Mouse (Mus musculus): ENCODE data around the gene Ccnq. TPM values are rescaled to one million over a fixed set of nuclear protein-coding genes. Genes with fewer than 3 reads are reported as not detected.

The Ccnq gene
- polyA plus RNA-seq, 1 experiment from 2014 or later, result 20.1 TPM

GRCm38 (mm10) chr11:78780002-78780401 is 28.5 kb upstream of the Ccnq start:
- Histone ChIP-seq H3K36me3 (replicated peaks; ENCODE audit: insufficient read depth, low read length) (no peaks in the 10 kb centered on the region), H3K27ac (ENCODE audit: low read depth) (no peak overlapping the region), H3K4me3 (ENCODE audit: low read depth, low read length) (no peak overlapping the region), H3K27me3 (ENCODE audit: insufficient read depth, low read length) (no peaks in the 10 kb centered on the region), H3K9ac (replicated peaks) (no peak overlapping the region), H3K4me1 (ENCODE audit: insufficient read depth) (no peaks in the 10 kb centered on the region), H3K9me3 (ENCODE audit: low read length) (no peaks in the 10 kb centered on the region), H3K4me2 (ENCODE audit: low read depth, low read length) (no peak overlapping the region)
- ATAC-seq (no peak), DNase-seq (no peak)
- WGBS (ENCODE audit: insufficient replicate concordance), result 80% methylated on average over 3 of the region's 3 CpGs
- TF ChIP-seq CTCF (IDR thresholded peaks at IDR 0.05; ENCODE audit: low read depth) (no peak), EP300 (IDR thresholded peaks at IDR 0.05; ENCODE audit: low read depth) (no peak)

GRCm38 (mm10) chr11:78777851-78778680 is 26.5 kb upstream of the Ccnq start:
- DNase-seq (no peak), ATAC-seq (no peak)
- H3K27me3 ChIP-seq (ENCODE audit: insufficient read depth, low read length), result no peaks in the 10 kb centered on the region
- 65% methylated on average over 10 of the region's 10 CpGs for WGBS (ENCODE audit: insufficient replicate concordance)
- no peaks in the 10 kb centered on the region for H3K36me3 ChIP-seq (replicated peaks; ENCODE audit: insufficient read depth, low read length)
- H3K4me2 ChIP-seq (ENCODE audit: low read depth, low read length), result no peak overlapping the region
- H3K9me3 ChIP-seq (ENCODE audit: low read length), result no peaks in the 10 kb centered on the region
- TF ChIP-seq CTCF (IDR thresholded peaks at IDR 0.05; ENCODE audit: low read depth), result no peak
- TF ChIP-seq EP300 (IDR thresholded peaks at IDR 0.05; ENCODE audit: low read depth), result no peak
- no peak overlapping the region for H3K27ac ChIP-seq (ENCODE audit: low read depth)
- no peak overlapping the region for H3K4me3 ChIP-seq (ENCODE audit: low read depth, low read length)
- no peak overlapping the region for H3K9ac ChIP-seq (replicated peaks)
- no peaks in the 10 kb centered on the region for H3K4me1 ChIP-seq (ENCODE audit: insufficient read depth)

- H3K4me2 ChIP-seq (ENCODE audit: low read depth, low read length), result no peak overlapping the region
- WGBS (ENCODE audit: insufficient replicate concordance), result 25% methylated on average over 11 of the region's 11 CpGs
- no peaks in the 10 kb centered on the region for H3K9me3 ChIP-seq (ENCODE audit: low read length)
- H3K27me3 ChIP-seq (ENCODE audit: insufficient read depth, low read length), result no peaks in the 10 kb centered on the region
- ATAC-seq, result peak; percentile 84
- H3K4me1 ChIP-seq (ENCODE audit: insufficient read depth), result peaks cover 4% of the 10 kb centered on the region; the same call in 1 of the 2 replicates
- no peak overlapping the region for H3K9ac ChIP-seq (replicated peaks)
- TF ChIP-seq EP300 (IDR thresholded peaks at IDR 0.05; ENCODE audit: low read depth) (peak; percentile 84), CTCF (IDR thresholded peaks at IDR 0.05; ENCODE audit: low read depth) (no peak)
- DNase-seq, result peak; percentile 42
- no peaks in the 10 kb centered on the region for H3K36me3 ChIP-seq (replicated peaks; ENCODE audit: insufficient read depth, low read length)
- H3K4me3 ChIP-seq (ENCODE audit: low read depth, low read length), result no peak overlapping the region
- H3K27ac ChIP-seq (ENCODE audit: low read depth), result no peak overlapping the region
These were observed 20.3 kb upstream of the Ccnq start for GRCm38 (mm10) chr11:78771751-78772283.

GRCm38 (mm10) chr11:78770436-78770835 is 18.9 kb upstream of the Ccnq start:
- no peak overlapping the region for H3K4me2 ChIP-seq (ENCODE audit: low read depth, low read length)
- no peak overlapping the region for H3K9ac ChIP-seq (replicated peaks)
- no peaks in the 10 kb centered on the region for H3K9me3 ChIP-seq (ENCODE audit: low read length)
- no peak overlapping the region for H3K27ac ChIP-seq (ENCODE audit: low read depth)
- H3K36me3 ChIP-seq (replicated peaks; ENCODE audit: insufficient read depth, low read length), result no peaks in the 10 kb centered on the region
- H3K4me1 ChIP-seq (ENCODE audit: insufficient read depth), result peaks cover 4% of the 10 kb centered on the region; the same call in 1 of the 2 replicates
- TF ChIP-seq CTCF (IDR thresholded peaks at IDR 0.05; ENCODE audit: low read depth) (no peak), EP300 (IDR thresholded peaks at IDR 0.05; ENCODE audit: low read depth) (no peak)
- no peaks in the 10 kb centered on the region for H3K27me3 ChIP-seq (ENCODE audit: insufficient read depth, low read length)
- WGBS (ENCODE audit: insufficient replicate concordance), result 49% methylated on average over 6 of the region's 6 CpGs
- DNase-seq, result no peak
- ATAC-seq, result no peak
- H3K4me3 ChIP-seq (ENCODE audit: low read depth, low read length), result no peak overlapping the region

GRCm38 (mm10) chr11:78768778-78769177 is 17.2 kb upstream of the Ccnq start:
- H3K4me2 ChIP-seq (ENCODE audit: low read depth, low read length), result no peak overlapping the region
- TF ChIP-seq CTCF (IDR thresholded peaks at IDR 0.05; ENCODE audit: low read depth) (no peak), EP300 (IDR thresholded peaks at IDR 0.05; ENCODE audit: low read depth) (no peak)
- no peak overlapping the region for H3K9ac ChIP-seq (replicated peaks)
- H3K27ac ChIP-seq (ENCODE audit: low read depth), result no peak overlapping the region
- peaks cover 4% of the 10 kb centered on the region; the same call in 1 of the 2 replicates for H3K4me1 ChIP-seq (ENCODE audit: insufficient read depth)
- H3K27me3 ChIP-seq (ENCODE audit: insufficient read depth, low read length), result no peaks in the 10 kb centered on the region
- H3K36me3 ChIP-seq (replicated peaks; ENCODE audit: insufficient read depth, low read length), result no peaks in the 10 kb centered on the region
- WGBS (ENCODE audit: insufficient replicate concordance), result 74% methylated on average over 3 of the region's 3 CpGs
- ATAC-seq (no peak), DNase-seq (no peak)
- H3K9me3 ChIP-seq (ENCODE audit: low read length), result no peaks in the 10 kb centered on the region
- H3K4me3 ChIP-seq (ENCODE audit: low read depth, low read length), result no peak overlapping the region

DNA sequence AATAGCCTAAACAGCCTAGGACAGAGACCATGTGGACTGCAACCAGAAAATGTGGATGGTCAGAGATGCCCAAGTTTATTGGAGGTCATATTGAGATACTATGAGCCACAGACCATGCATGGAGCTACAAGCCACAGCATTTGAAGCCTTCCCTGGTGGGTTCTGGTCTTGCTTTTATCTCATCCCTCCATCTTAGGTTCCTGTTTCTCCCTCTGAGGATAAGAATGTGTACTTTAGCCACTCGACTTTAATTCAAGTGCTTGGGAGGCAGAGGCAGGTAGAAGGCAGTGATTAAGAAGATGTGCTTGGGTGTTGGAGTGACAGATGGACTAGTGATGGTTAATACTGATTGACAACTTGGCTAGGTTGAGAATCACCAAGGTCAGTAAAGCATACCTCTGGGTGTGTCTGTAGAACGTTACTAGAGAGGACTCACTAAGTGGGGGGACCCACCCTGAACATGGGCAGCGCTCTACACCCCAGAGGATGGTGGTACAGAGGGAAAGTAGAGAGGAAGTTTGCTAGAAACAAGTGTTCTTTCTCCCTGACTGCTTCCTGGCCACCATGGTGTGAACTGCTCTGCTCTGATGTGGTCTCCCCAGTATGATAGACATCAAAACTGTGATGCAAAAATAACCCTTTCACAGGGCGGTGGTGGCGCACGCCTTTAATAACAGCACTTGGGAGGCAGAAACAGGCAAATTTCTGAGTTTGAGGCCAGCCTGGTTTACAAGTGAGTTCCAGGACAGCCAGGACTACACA is 14.7 kb upstream of the Ccnq start:
- WGBS (ENCODE audit: insufficient replicate concordance), result 56% methylated on average over 6 of the region's 6 CpGs
- Histone ChIP-seq H3K27ac (ENCODE audit: low read depth) (no peak overlapping the region), H3K27me3 (ENCODE audit: insufficient read depth, low read length) (no peaks in the 10 kb centered on the region), H3K4me1 (ENCODE audit: insufficient read depth) (no peaks in the 10 kb centered on the region), H3K4me2 (ENCODE audit: low read depth, low read length) (no peak overlapping the region), H3K9me3 (ENCODE audit: low read length) (no peaks in the 10 kb centered on the region), H3K36me3 (replicated peaks; ENCODE audit: insufficient read depth, low read length) (no peaks in the 10 kb centered on the region), H3K9ac (replicated peaks) (no peak overlapping the region), H3K4me3 (ENCODE audit: low read depth, low read length) (no peak overlapping the region)
- no peak for TF ChIP-seq EP300 (IDR thresholded peaks at IDR 0.05; ENCODE audit: low read depth)
- no peak for TF ChIP-seq CTCF (IDR thresholded peaks at IDR 0.05; ENCODE audit: low read depth)
- no peak for DNase-seq
- ATAC-seq, result no peak

Data from liver, postnatal 0 days (tissue).